In the genomic region with DNA sequence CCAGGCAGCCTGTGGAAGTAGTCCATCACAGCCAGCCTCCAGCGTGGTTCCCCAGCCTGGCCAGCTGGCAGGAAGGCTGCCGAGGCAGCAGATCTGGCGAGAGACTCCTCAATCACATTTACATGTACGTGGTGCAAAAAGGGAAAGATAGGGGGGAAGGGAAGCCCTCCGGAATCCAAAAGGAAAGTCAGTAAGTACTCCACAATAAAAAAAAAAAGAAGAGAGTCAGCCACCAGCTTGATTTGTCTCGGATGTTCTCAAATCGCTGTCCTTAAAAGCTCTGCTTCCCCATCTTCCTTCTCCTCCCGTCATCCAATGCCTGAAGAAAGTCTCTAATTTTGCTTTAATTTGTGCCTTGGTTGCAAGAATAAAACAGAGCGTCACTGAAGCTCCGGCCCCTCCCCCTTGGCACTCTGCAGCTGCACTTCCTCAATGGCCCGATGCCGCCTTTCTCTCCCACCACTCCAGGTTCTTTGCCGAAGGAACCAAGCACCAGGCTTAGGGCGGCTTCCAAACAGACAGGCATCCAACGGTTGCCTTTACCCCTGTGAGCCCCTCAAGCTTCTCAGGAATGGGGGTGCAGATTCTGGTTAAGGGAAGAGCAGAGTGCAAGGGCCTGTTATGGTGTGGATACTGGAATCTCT, we compare ENCODE assay signal across 7 mouse cellular contexts.
DNase-seq lines count a peak whose midpoint lies in the region; ATAC-seq and TF ChIP-seq lines count a peak whose summit lies in the region.

No protein-coding gene starts in this region.

- ATAC-seq in granulocyte monocyte progenitor cell, adult 5-6 weeks (replicated peaks; ENCODE audit: poor library complexity, severe bottlenecking): peak; percentile 96
- peak; percentile 59; the same call in 1 of the 2 replicates for ATAC-seq in intestine, embryonic 16.5 days
- no peak for ATAC-seq in limb, embryonic 13.5 days (ENCODE audit: low FRiP score, low read depth)
- ATAC-seq in midbrain, embryonic 16.5 days: peak; percentile 54; the same call in 1 of the 2 replicates
- ATAC-seq in CD4-positive, CD25-positive, alpha-beta regulatory T cell, adult 4 months: no peak

- no peak for TF ChIP-seq POLR2A in brain, embryonic 14.5 days (IDR thresholded peaks at IDR 0.05; ENCODE audit: borderline replicate concordance, extremely low read depth, insufficient read depth, insufficient read length, poor library complexity, severe bottlenecking)

- peak overlapping the region; percentile 26 for H3K4me3 ChIP-seq in intestine, embryonic 16.5 days (ENCODE audit: low read length)
- peak overlapping the region; percentile 20 for H3K4me3 ChIP-seq in limb, embryonic 13.5 days
- H3K4me3 ChIP-seq in midbrain, embryonic 16.5 days (ENCODE audit: low read depth, low read length): peak overlapping the region; percentile 2; the same call in 1 of the 2 replicates

- WGBS in intestine, embryonic 16.5 days: 18% methylated on average over 15 of the region's 15 CpGs
- WGBS in limb, embryonic 13.5 days: 11% methylated on average over 15 of the region's 15 CpGs
- WGBS in midbrain, embryonic 16.5 days: 15% methylated on average over 15 of the region's 15 CpGs

- H3K9me3 ChIP-seq in intestine, embryonic 16.5 days (ENCODE audit: control insufficient read depth, low read length): no peaks in the 10 kb centered on the region
- no peaks in the 10 kb centered on the region for H3K9me3 ChIP-seq in limb, embryonic 13.5 days
- H3K9me3 ChIP-seq in midbrain, embryonic 16.5 days (replicated peaks; ENCODE audit: control insufficient read depth, low read length, poor library complexity, severe bottlenecking): no peaks in the 10 kb centered on the region; the same call in 1 of the 2 replicates

- no peaks in the 10 kb centered on the region for H3K27me3 ChIP-seq in intestine, embryonic 16.5 days (replicated peaks; ENCODE audit: control insufficient read depth, insufficient read depth, low read length)
- no peaks in the 10 kb centered on the region for H3K27me3 ChIP-seq in limb, embryonic 13.5 days
- H3K27me3 ChIP-seq in midbrain, embryonic 16.5 days (ENCODE audit: control insufficient read depth, insufficient read depth, low read depth, low read length): no peaks in the 10 kb centered on the region

- H3K27ac ChIP-seq in intestine, embryonic 16.5 days (ENCODE audit: low read length): peak overlapping the region; percentile 37
- no peak overlapping the region for H3K27ac ChIP-seq in limb, embryonic 13.5 days
- H3K27ac ChIP-seq in midbrain, embryonic 16.5 days (ENCODE audit: low read length): peak overlapping the region; percentile 3; the same call in 1 of the 2 replicates

- H3K4me2 ChIP-seq in intestine, embryonic 16.5 days (ENCODE audit: low read depth, low read length): peak overlapping the region; percentile 46
- peak overlapping the region; percentile 58 for H3K4me2 ChIP-seq in limb, embryonic 13.5 days (replicated peaks)
- H3K4me2 ChIP-seq in midbrain, embryonic 16.5 days (ENCODE audit: low read length): peak overlapping the region; percentile 48

- peak; percentile 91 for DNase-seq in brain, embryonic 14.5 days (ENCODE audit: low read depth)
- DNase-seq in cerebellum, adult 8-10 months: peak; percentile 39

- H3K4me1 ChIP-seq in intestine, embryonic 16.5 days (ENCODE audit: control insufficient read depth, insufficient read depth, low read length): peaks cover 14% of the 10 kb centered on the region; the same call in 1 of the 2 replicates
- H3K4me1 ChIP-seq in limb, embryonic 13.5 days: peaks cover 13% of the 10 kb centered on the region
- H3K4me1 ChIP-seq in midbrain, embryonic 16.5 days (ENCODE audit: control insufficient read depth, insufficient read depth, low read length): peaks cover 15% of the 10 kb centered on the region

- peak overlapping the region; percentile 21; the same call in 1 of the 2 replicates for H3K9ac ChIP-seq in intestine, embryonic 16.5 days (ENCODE audit: low read depth, low read length)
- H3K9ac ChIP-seq in limb, embryonic 13.5 days: no peak overlapping the region
- peak overlapping the region; percentile 12; the same call in 1 of the 2 replicates for H3K9ac ChIP-seq in midbrain, embryonic 16.5 days (ENCODE audit: low read depth, low read length)

- H3K36me3 ChIP-seq in intestine, embryonic 16.5 days (ENCODE audit: control insufficient read depth, insufficient read depth, low read length): no peaks in the 10 kb centered on the region
- no peaks in the 10 kb centered on the region for H3K36me3 ChIP-seq in limb, embryonic 13.5 days
- H3K36me3 ChIP-seq in midbrain, embryonic 16.5 days (ENCODE audit: control insufficient read depth, insufficient read depth, low read length): no peaks in the 10 kb centered on the region

- no peak for TF ChIP-seq CTCF in brain, embryonic 14.5 days (IDR thresholded peaks at IDR 0.05; ENCODE audit: borderline replicate concordance, extremely low read depth, insufficient read depth, insufficient read length)

Comparison
In these comparisons a context has a peak if more than half of its experiments do, and no peak if none do; other contexts are left out.
1. ATAC-seq: peak in granulocyte monocyte progenitor cell, adult 5-6 weeks (single experiment), intestine, embryonic 16.5 days (single experiment) and midbrain, embryonic 16.5 days (single experiment); none in limb, embryonic 13.5 days (single experiment) and CD4-positive, CD25-positive, alpha-beta regulatory T cell, adult 4 months (single experiment).
2. Peak in every context shown above with its lines, with median percentiles within 50 percentile points of each other: H3K4me2 ChIP-seq and H3K4me3 ChIP-seq.